Mouse (Mus musculus) olfactory bulb, adult 2 months (tissue): Measurements from ENCODE around the gene Apbb1.

Source experiments
- CTCF ChIP-seq: fragments of 200-500 bp; IDR thresholded peaks from 2 replicates; pipeline ENCODE4 v1.5.1; 2012; ENCODE audit warnings: low read depth, mild to moderate bottlenecking, low read length, moderate library complexity; ENCODE audit not compliant: insufficient read depth
- POLR2A ChIP-seq: fragments of 200-500 bp; IDR thresholded peaks from 2 replicates; pipeline ENCODE4 v1.6.1; 2012; ENCODE audit warnings: mild to moderate bottlenecking, low read depth, low read length, moderate library complexity; ENCODE audit not compliant: insufficient read depth

GRCm38 (mm10) chr7:105569512-105570496, 11.6 kb downstream of the Apbb1 start:
- no peak for TF ChIP-seq POLR2A
- no peak for TF ChIP-seq CTCF
